Comparison of ENCODE assay signal across 10 mouse cellular contexts in the genomic region with DNA sequence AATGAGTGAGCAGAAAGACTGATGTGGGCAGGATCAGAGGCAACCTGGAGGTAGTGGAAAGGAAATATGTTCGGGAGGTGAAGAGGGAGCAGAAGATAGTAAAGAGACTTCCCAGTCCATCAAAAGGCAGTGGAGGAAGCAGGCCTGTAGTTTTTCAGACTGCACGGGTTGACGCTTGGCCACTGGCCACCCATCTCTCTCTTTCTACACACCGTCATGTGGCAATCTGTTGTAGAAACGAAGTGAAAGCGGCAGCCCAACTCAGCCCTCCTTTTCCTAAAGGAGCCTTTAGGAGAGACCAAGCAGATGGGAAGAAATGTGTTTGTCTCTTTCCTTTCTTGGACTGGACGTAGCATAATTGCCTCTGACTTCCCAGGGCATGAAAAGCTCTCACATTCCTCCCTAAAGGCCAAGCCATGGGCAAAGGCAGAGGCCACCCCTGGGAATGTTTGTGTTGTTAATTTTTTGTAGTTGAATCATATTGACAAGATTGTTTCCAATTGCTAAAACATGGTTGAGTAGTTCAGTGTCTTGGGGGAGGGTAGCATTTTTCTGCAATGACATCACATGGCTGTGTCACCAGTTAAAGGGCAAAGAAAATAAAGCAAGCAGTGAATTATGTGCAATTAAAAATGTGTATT.
A peak's percentile ranks its signal among the peaks of the same experiment; 100 is the strongest.
DNase-seq lines count a peak whose midpoint lies in the region; ATAC-seq and TF ChIP-seq lines count a peak whose summit lies in the region.
"Had no signal": no experiment of that assay in that cellular context is flagged by ENCODE, and none has a peak within 500 bp of the region (broad histone marks: within the 10 kb centered on the region; RNA-seq: fewer than 3 reads in every experiment).

No protein-coding gene starts in this region.

- 0 out of 2 replicates have a peak, but pooled peaks cover 4% of the 10 kb centered on the region for H3K4me1 ChIP-seq in embryonic facial prominence, embryonic 14.5 days (ENCODE audit: control insufficient read depth, insufficient read depth, low read length)
- no peaks in the 10 kb centered on the region for H3K4me1 ChIP-seq in hindbrain, embryonic 10.5 days (replicated peaks)
- H3K4me1 ChIP-seq in forebrain, embryonic 15.5 days = no peaks in the 10 kb centered on the region
- H3K4me1 ChIP-seq: liver, embryonic 13.5 days had no signal

- no peak for TF ChIP-seq CTCF in gastrocnemius, adult 2 months (IDR thresholded peaks at IDR 0.05)

- no peaks in the 10 kb centered on the region for H3K9me3 ChIP-seq in embryonic facial prominence, embryonic 14.5 days (ENCODE audit: control insufficient read depth, low read length)
- no peaks in the 10 kb centered on the region for H3K9me3 ChIP-seq in hindbrain, embryonic 10.5 days
- no peaks in the 10 kb centered on the region for H3K9me3 ChIP-seq in forebrain, embryonic 15.5 days
- H3K9me3 ChIP-seq: liver, embryonic 13.5 days had no signal

- no peak overlapping the region for H3K4me2 ChIP-seq in embryonic facial prominence, embryonic 14.5 days (ENCODE audit: low read depth, low read length)
- peak overlapping the region; percentile 7 for H3K4me2 ChIP-seq in myocyte (ENCODE audit: low read depth)
- no peak overlapping the region for H3K4me2 ChIP-seq in forebrain, embryonic 15.5 days (replicated peaks)
- H3K4me2 ChIP-seq: liver, embryonic 13.5 days had no signal

- no peak overlapping the region for H3ac ChIP-seq in myocyte (ENCODE audit: control insufficient read depth, insufficient read length)

- H3K36me3 ChIP-seq in embryonic facial prominence, embryonic 14.5 days (ENCODE audit: control insufficient read depth, insufficient read depth, low read length) = no peaks in the 10 kb centered on the region
- H3K36me3 ChIP-seq in myocyte (ENCODE audit: control insufficient read depth, insufficient read depth) = no peaks in the 10 kb centered on the region
- H3K36me3 ChIP-seq in hindbrain, embryonic 10.5 days = no peaks in the 10 kb centered on the region
- H3K36me3 ChIP-seq in forebrain, embryonic 15.5 days = no peaks in the 10 kb centered on the region
- H3K36me3 ChIP-seq: liver, embryonic 13.5 days had no signal

- peak; percentile 25 for DNase-seq in gastrocnemius, adult 2 months
- no peak for DNase-seq in gastrocnemius, postnatal 4 days (ENCODE audit: low spot score in 2 of 2)
- DNase-seq in right cerebral cortex, postnatal 4 days = peak; percentile 12
- DNase-seq in right cerebral cortex, adult 18-20 months = no peak
- DNase-seq in embryonic facial prominence, embryonic 14.5 days (ENCODE audit: low spot score) = peak; percentile 8
- no peak for DNase-seq in hindbrain, embryonic 10.5 days (ENCODE audit: low spot score)
- DNase-seq: cerebellum, postnatal 14 days; liver, embryonic 13.5 days had no signal

- no peaks in the 10 kb centered on the region for H3K79me2 ChIP-seq in myocyte (ENCODE audit: control insufficient read depth, insufficient read depth)

- H3K4me3 ChIP-seq in gastrocnemius, adult 2 months = no peak overlapping the region
- no peak overlapping the region for H3K4me3 ChIP-seq in embryonic facial prominence, embryonic 14.5 days (ENCODE audit: low read depth, low read length)
- no peak overlapping the region for H3K4me3 ChIP-seq in myocyte
- H3K4me3 ChIP-seq in hindbrain, embryonic 10.5 days = no peak overlapping the region
- H3K4me3 ChIP-seq in forebrain, embryonic 15.5 days = no peak overlapping the region
- H3K4me3 ChIP-seq: liver, embryonic 13.5 days had no signal

- TF ChIP-seq POLR2A in myocyte (IDR thresholded peaks at IDR 0.05; ENCODE audit: insufficient read length, low read depth) = no peak

- peak overlapping the region; percentile 40 for H3K27ac ChIP-seq in gastrocnemius, adult 2 months
- no peak overlapping the region; the same call in 1 of the 2 replicates for H3K27ac ChIP-seq in embryonic facial prominence, embryonic 14.5 days (replicated peaks; ENCODE audit: low read depth, low read length)
- no peak overlapping the region for H3K27ac ChIP-seq in hindbrain, embryonic 10.5 days
- no peak overlapping the region for H3K27ac ChIP-seq in forebrain, embryonic 15.5 days (replicated peaks)
- H3K27ac ChIP-seq: liver, embryonic 13.5 days had no signal

- 52% methylated on average over 7 of the region's 7 CpGs for WGBS in embryonic facial prominence, embryonic 14.5 days
- WGBS in hindbrain, embryonic 10.5 days = 81% methylated on average over 7 of the region's 7 CpGs
- 84% methylated on average over 7 of the region's 7 CpGs for WGBS in forebrain, embryonic 15.5 days

- no peaks in the 10 kb centered on the region for H3K27me3 ChIP-seq in embryonic facial prominence, embryonic 14.5 days (replicated peaks; ENCODE audit: control insufficient read depth, insufficient read depth, low read length)
- H3K27me3 ChIP-seq in myocyte (ENCODE audit: control insufficient read depth, insufficient read depth, insufficient read length) = no peaks in the 10 kb centered on the region
- no peaks in the 10 kb centered on the region for H3K27me3 ChIP-seq in hindbrain, embryonic 10.5 days (ENCODE audit: insufficient read depth, poor library complexity, severe bottlenecking)
- H3K27me3 ChIP-seq in forebrain, embryonic 15.5 days = no peaks in the 10 kb centered on the region
- H3K27me3 ChIP-seq: liver, embryonic 13.5 days had no signal

- H3K9ac ChIP-seq in embryonic facial prominence, embryonic 14.5 days (ENCODE audit: low read depth, low read length) = no peak overlapping the region
- H3K9ac ChIP-seq in forebrain, embryonic 15.5 days (replicated peaks) = no peak overlapping the region
- H3K9ac ChIP-seq: liver, embryonic 13.5 days had no signal

- no peak for ATAC-seq in embryonic facial prominence, embryonic 14.5 days (ENCODE audit: low read depth)
- ATAC-seq in forebrain, embryonic 15.5 days (replicated peaks) = no peak

- intact Hi-C loops in gastrocnemius, adult 2 months (cut with DNase I) = no loop called here

TF ChIP-seq in myocyte, 11 proteins besides CTCF, POLR2A, EP300 and RAD21:
- no peak for TF ChIP-seq POLR2AphosphoS2 (IDR thresholded peaks at IDR 0.05; ENCODE audit: insufficient read length, low read depth)
- no peak for TF ChIP-seq E2F4 (IDR thresholded peaks at IDR 0.05; ENCODE audit: insufficient read depth)
- TF ChIP-seq MYOD1 (IDR thresholded peaks at IDR 0.05; ENCODE audit: control insufficient read depth in 1 of 3, insufficient read length in 2 of 3, low read depth in 2 of 3) = no peak
- TF ChIP-seq USF1 (IDR thresholded peaks at IDR 0.05; ENCODE audit: low read depth) = no peak
- no peak for TF ChIP-seq SRF (IDR thresholded peaks at IDR 0.05; ENCODE audit: control insufficient read depth, insufficient read length, low read depth)
- no peak for TF ChIP-seq REST (IDR thresholded peaks at IDR 0.05; ENCODE audit: insufficient read depth, insufficient read length)
- no peak for TF ChIP-seq TCF12 (IDR thresholded peaks at IDR 0.05; ENCODE audit: insufficient read depth, poor library complexity, severe bottlenecking)
- TF ChIP-seq TCF3 (IDR thresholded peaks at IDR 0.05; ENCODE audit: insufficient read length, low read depth) = no peak
- TF ChIP-seq CEBPB (IDR thresholded peaks at IDR 0.05; ENCODE audit: insufficient read depth, poor library complexity, severe bottlenecking) = no peak
- TF ChIP-seq MAX (IDR thresholded peaks at IDR 0.05; ENCODE audit: low read depth) = no peak
- no peak for TF ChIP-seq MYOG (IDR thresholded peaks at IDR 0.05; ENCODE audit: control insufficient read depth in 1 of 3, insufficient read depth in 1 of 3, insufficient read length in 2 of 3, low read depth in 2 of 3)

Comparison
In these comparisons a context has a peak if more than half of its experiments do, and no peak if none do; other contexts are left out.
1. DNase-seq: peak in gastrocnemius, adult 2 months (single experiment), right cerebral cortex, postnatal 4 days (single experiment) and embryonic facial prominence, embryonic 14.5 days (single experiment); none in gastrocnemius, postnatal 4 days (0 of 2), right cerebral cortex, adult 18-20 months (single experiment) and hindbrain, embryonic 10.5 days (single experiment).